16 mouse cellular contexts compared by ENCODE assay signal in the genomic region with DNA sequence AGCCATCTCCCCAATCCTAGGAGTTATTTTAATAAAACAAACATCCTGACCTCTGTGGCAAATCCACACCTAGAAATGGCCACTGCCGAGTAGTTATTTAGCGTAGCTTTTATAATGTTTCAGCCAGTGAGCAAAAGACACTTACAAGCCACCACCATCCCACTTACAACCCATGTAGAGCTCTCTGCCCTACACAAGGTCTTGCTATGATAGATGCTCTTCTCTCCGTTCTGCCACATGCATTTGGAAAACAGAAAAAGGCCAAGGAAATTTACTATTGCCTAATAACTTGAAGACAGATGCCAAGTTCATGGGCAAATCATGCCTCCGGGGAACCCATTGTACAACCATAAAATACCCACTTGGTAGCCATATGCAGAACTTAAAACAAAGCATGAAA.
"Had no signal": no experiment of that assay in that cellular context is flagged by ENCODE, and none has a peak within 500 bp of the region (broad histone marks: within the 10 kb centered on the region; RNA-seq: fewer than 3 reads in every experiment).

No protein-coding gene starts in this region.

- H3K4me2 ChIP-seq: neural tube, embryonic 13.5 days; neural tube, embryonic 15.5 days; stomach, embryonic 15.5 days had no signal

- H3K4me1 ChIP-seq: stomach, embryonic 15.5 days had no signal

- H3K27ac ChIP-seq: neural tube, embryonic 13.5 days; neural tube, embryonic 15.5 days; stomach, embryonic 15.5 days; stomach, postnatal 0 days had no signal

- H3K9ac ChIP-seq: neural tube, embryonic 13.5 days; neural tube, embryonic 15.5 days; stomach, embryonic 15.5 days had no signal

- DNase-seq: retina, postnatal 1 day; right cerebral cortex, adult 18-20 months; right cerebral cortex, postnatal 14 days; right cerebral cortex, postnatal 25 days; right cerebral cortex, postnatal 4 days; spleen, adult 18-20 months; thymus, adult 18-20 months; thymus, adult 2 months; thymus, postnatal 14 days; thymus, postnatal 25 days; thymus, postnatal 36 days; thymus, postnatal 4 days had no signal

- H3K9me3 ChIP-seq: neural tube, embryonic 15.5 days; stomach, embryonic 15.5 days had no signal

- H3K27me3 ChIP-seq: neural tube, embryonic 13.5 days; neural tube, embryonic 15.5 days; stomach, embryonic 15.5 days had no signal

- H3K4me3 ChIP-seq: neural tube, embryonic 13.5 days; neural tube, embryonic 15.5 days; stomach, embryonic 15.5 days had no signal

- H3K36me3 ChIP-seq: neural tube, embryonic 13.5 days; neural tube, embryonic 15.5 days; stomach, embryonic 15.5 days had no signal
